Mouse (Mus musculus): ENCODE measurements at regions not wholly inside any gene's neighbourhood (a gene's known extent, or its start where the extent isn't known, plus 50 kb on each side); places are given as distances from the start of the nearest gene placed in this dataset.

DNA sequence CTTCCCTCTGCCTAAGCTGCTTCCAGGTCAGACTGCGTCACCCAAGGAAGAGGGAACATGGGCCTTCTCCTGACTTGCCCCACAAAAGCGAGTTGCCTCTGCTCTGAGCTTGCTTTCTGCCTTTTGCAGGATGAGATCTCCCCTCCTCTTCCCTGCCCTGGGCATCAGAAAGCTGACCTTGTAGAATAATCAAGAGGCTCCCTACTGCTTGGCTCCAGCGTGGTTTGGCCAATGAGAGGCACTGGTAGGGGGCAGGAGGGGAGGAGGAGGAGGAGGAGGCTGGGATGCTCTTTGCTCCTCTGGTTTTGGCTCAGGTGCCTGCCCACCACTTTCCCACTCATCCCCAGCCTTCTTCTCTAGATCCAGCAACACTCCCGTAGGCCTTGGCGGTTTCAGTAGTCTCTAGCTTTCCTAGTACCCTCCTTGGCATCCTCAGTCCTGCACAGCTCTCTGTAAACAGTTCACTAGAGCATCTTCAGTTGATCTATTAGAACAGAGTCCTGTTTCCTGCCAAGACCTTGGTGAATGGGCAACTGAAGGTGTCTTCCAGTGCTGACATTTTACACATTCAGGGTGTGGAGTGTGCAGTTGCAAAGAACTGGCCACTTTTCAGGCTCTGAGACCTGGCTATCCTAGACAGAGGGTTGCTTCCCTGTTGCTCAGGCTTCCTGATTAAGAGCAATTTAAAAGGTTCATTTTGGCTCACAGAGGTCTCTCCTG lies 66.5 kb upstream of the Slc35c1 start:
- no peak for DNase-seq (ENCODE audit: low spot score)
- WGBS = 71% methylated on average over 5 of the region's 5 CpGs
- no peaks in the 10 kb centered on the region for H3K9me3 ChIP-seq (replicated peaks; ENCODE audit: control insufficient read depth, low read length)
- no peak overlapping the region for H3K27ac ChIP-seq (replicated peaks; ENCODE audit: low read depth, low read length)
- no peak overlapping the region for H3K4me3 ChIP-seq (ENCODE audit: low read depth, low read length)
- ATAC-seq (replicated peaks; ENCODE audit: insufficient number of reproducible peaks, low FRiP score, low TSS enrichment, low read depth) = no peak
- H3K36me3 ChIP-seq (replicated peaks; ENCODE audit: control insufficient read depth, insufficient read depth, low read depth, low read length) = no peaks in the 10 kb centered on the region
- no peaks in the 10 kb centered on the region for H3K27me3 ChIP-seq (ENCODE audit: control insufficient read depth, insufficient read depth, low read length)
- H3K4me1 ChIP-seq (ENCODE audit: control insufficient read depth, insufficient read depth, low read length) = no peaks in the 10 kb centered on the region
- H3K4me2 ChIP-seq (ENCODE audit: low read depth, low read length) = no peak overlapping the region
- no peak overlapping the region for H3K9ac ChIP-seq (replicated peaks; ENCODE audit: low read length)

DNA sequence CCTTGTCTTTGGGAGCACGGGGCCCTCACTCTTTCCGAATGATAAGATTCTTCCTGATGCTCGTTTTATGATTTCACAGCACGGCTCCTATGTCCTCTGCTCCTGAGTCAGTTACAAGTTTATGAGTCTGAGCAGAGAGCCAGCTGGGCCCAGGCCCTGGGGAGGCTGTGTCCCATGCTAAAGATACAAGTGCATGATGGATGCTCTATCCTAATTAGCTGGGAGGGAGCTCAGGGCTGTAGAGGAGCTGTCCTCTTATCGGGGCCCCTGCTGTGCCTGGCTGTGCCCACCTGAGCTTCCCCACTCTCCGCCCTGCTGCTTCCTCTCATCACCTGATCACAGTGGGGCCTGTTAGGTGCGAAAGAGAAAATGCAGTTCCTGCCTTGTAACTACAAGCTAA lies 65.3 kb upstream of the Slc35c1 start:
- no peaks in the 10 kb centered on the region for H3K9me3 ChIP-seq (replicated peaks; ENCODE audit: control insufficient read depth, low read length)
- H3K4me2 ChIP-seq (ENCODE audit: low read depth, low read length) = no peak overlapping the region
- WGBS = 76% methylated on average over 7 of the region's 7 CpGs
- H3K36me3 ChIP-seq (replicated peaks; ENCODE audit: control insufficient read depth, insufficient read depth, low read depth, low read length) = no peaks in the 10 kb centered on the region
- DNase-seq (ENCODE audit: low spot score) (no peak), ATAC-seq (replicated peaks; ENCODE audit: insufficient number of reproducible peaks, low FRiP score, low TSS enrichment, low read depth) (no peak)
- no peak overlapping the region for H3K4me3 ChIP-seq (ENCODE audit: low read depth, low read length)
- no peak overlapping the region for H3K27ac ChIP-seq (replicated peaks; ENCODE audit: low read depth, low read length)
- no peaks in the 10 kb centered on the region for H3K4me1 ChIP-seq (ENCODE audit: control insufficient read depth, insufficient read depth, low read length)
- H3K27me3 ChIP-seq (ENCODE audit: control insufficient read depth, insufficient read depth, low read length) = no peaks in the 10 kb centered on the region
- no peak overlapping the region for H3K9ac ChIP-seq (replicated peaks; ENCODE audit: low read length)

DNA sequence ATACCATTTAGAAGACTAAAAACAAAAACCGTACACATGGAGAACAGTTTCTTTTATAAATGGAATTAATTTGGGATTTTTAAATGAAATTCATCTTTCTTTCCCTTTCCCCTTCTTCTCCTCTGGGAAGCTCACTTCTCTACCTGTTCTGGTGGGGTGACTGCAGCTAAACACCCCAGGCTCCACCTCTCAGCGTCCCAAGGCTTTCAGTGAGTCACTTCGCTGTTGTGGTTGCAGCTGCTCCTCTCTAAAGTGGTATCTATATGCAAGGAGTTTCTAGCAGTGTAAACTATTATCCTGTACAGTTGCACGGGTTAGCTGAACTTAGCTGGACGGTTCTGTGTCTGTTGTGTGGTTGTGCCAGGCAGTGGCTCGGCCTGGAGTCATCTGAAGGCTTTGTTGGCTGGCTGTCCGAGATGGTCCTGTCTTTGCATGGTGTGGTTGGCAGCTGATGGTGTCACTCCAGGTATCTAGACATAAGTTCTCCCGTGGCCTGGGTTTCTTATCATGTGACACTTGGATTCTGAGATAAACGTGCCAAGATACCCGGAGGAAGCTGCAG lies 64.8 kb upstream of the Slc35c1 start:
- H3K9ac ChIP-seq (replicated peaks; ENCODE audit: low read length) = no peak overlapping the region
- no peak for DNase-seq (ENCODE audit: low spot score)
- no peaks in the 10 kb centered on the region for H3K36me3 ChIP-seq (replicated peaks; ENCODE audit: control insufficient read depth, insufficient read depth, low read depth, low read length)
- no peak overlapping the region for H3K27ac ChIP-seq (replicated peaks; ENCODE audit: low read depth, low read length)
- no peak overlapping the region for H3K4me3 ChIP-seq (ENCODE audit: low read depth, low read length)
- WGBS = 84% methylated on average over 10 of the region's 10 CpGs
- no peaks in the 10 kb centered on the region for H3K9me3 ChIP-seq (replicated peaks; ENCODE audit: control insufficient read depth, low read length)
- no peak for ATAC-seq (replicated peaks; ENCODE audit: insufficient number of reproducible peaks, low FRiP score, low TSS enrichment, low read depth)
- H3K27me3 ChIP-seq (ENCODE audit: control insufficient read depth, insufficient read depth, low read length) = no peaks in the 10 kb centered on the region
- no peaks in the 10 kb centered on the region for H3K4me1 ChIP-seq (ENCODE audit: control insufficient read depth, insufficient read depth, low read length)
- H3K4me2 ChIP-seq (ENCODE audit: low read depth, low read length) = no peak overlapping the region

DNA sequence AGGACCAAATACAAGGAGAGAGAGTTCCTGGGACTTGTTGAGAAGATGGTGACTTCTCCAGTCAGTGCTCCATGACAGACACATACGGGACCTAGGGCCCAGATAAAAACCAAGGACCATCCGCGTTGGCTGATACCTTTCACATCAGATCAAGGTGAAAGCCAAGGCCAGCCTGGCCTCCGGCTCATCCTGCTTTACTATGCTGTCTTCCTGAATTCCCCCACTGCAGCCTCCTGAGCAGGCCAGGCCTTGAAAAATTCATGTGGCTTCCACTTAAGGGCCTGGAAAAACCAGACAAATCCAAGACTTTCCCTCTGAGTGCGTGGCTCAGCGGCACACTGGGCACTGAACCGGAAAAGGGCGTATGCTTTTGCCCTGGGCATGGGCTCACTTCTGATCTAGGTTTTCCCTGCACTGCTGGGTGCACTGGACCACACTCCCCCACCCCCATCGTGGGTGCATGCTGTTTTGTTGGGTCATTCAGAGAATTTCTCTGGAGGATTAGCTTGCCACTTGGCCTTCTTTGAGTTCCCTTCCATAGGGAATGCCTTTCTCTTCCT lies 64.1 kb upstream of the Slc35c1 start:
- Histone ChIP-seq H3K36me3 (replicated peaks; ENCODE audit: control insufficient read depth, insufficient read depth, low read depth, low read length) (no peaks in the 10 kb centered on the region), H3K27ac (replicated peaks; ENCODE audit: low read depth, low read length) (no peak overlapping the region), H3K9me3 (replicated peaks; ENCODE audit: control insufficient read depth, low read length) (no peaks in the 10 kb centered on the region), H3K27me3 (ENCODE audit: control insufficient read depth, insufficient read depth, low read length) (no peaks in the 10 kb centered on the region), H3K4me1 (ENCODE audit: control insufficient read depth, insufficient read depth, low read length) (no peaks in the 10 kb centered on the region), H3K4me2 (ENCODE audit: low read depth, low read length) (no peak overlapping the region), H3K9ac (replicated peaks; ENCODE audit: low read length) (no peak overlapping the region), H3K4me3 (ENCODE audit: low read depth, low read length) (no peak overlapping the region)
- ATAC-seq (replicated peaks; ENCODE audit: insufficient number of reproducible peaks, low FRiP score, low TSS enrichment, low read depth) (no peak), DNase-seq (ENCODE audit: low spot score) (no peak)
- 88% methylated on average over 9 of the region's 9 CpGs for WGBS

DNA sequence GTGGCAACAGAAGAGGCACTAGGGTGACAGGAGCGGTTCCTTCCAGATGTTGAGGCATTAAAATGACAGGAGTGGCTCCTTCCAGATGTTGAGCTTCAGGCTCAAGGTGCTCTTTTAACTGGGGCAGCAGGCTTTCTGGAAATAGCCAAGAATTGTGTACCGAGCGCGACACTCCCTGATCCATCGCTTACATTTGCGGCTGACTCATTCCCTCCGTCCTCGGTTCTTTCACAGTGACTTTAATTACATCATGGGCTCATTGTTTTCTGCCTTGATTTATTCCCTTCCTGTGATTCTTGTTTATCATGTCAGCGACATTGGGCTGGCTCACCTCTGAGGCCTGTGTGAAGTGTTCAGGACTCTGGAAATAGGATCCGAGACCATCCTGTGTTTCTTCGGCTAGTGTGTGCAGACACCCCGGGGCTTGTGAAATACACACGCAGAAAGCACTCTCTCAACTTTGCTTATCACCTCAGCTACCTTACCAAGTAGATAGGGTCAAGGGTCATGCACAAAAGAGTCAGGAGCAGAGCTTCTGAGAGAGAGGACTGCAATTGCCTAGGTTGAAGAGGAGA lies 63.1 kb upstream of the Slc35c1 start:
- DNase-seq (ENCODE audit: low spot score) = no peak

DNA sequence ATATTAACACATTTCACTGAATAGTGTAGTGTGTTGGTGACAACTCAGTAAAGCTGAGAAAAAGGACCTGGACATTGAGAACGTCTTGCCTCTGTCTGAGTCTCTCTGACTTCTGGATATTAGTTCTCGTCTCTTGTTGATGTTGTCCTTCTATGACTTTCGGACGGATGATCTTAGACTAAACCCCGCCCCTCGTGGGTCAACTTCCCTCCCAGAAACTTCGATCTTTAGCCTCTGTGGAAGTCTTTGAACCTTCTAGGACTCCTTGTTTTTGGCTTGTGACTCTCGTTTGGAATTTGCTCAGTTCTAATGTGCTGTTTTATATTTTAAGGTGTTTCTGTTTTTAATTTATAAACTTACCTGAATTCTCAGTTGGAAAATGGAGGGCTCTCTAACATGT lies 61.2 kb upstream of the Slc35c1 start:
- H3K36me3 ChIP-seq (replicated peaks; ENCODE audit: control insufficient read depth, insufficient read depth, low read depth, low read length) = no peaks in the 10 kb centered on the region
- H3K4me1 ChIP-seq (ENCODE audit: control insufficient read depth, insufficient read depth, low read length) = no peaks in the 10 kb centered on the region
- no peaks in the 10 kb centered on the region for H3K27me3 ChIP-seq (ENCODE audit: control insufficient read depth, insufficient read depth, low read length)
- DNase-seq (ENCODE audit: low spot score) (no peak), ATAC-seq (replicated peaks; ENCODE audit: insufficient number of reproducible peaks, low FRiP score, low TSS enrichment, low read depth) (no peak)
- no peak overlapping the region for H3K4me2 ChIP-seq (ENCODE audit: low read depth, low read length)
- no peaks in the 10 kb centered on the region for H3K9me3 ChIP-seq (replicated peaks; ENCODE audit: control insufficient read depth, low read length)
- H3K27ac ChIP-seq (replicated peaks; ENCODE audit: low read depth, low read length) = no peak overlapping the region
- WGBS = 77% methylated on average over 8 of the region's 8 CpGs
- no peak overlapping the region for H3K9ac ChIP-seq (replicated peaks; ENCODE audit: low read length)
- no peak overlapping the region for H3K4me3 ChIP-seq (ENCODE audit: low read depth, low read length)

More for the DNA sequence above, 63.1 kb upstream of the Slc35c1 start:
- no peak overlapping the region for H3K4me2 ChIP-seq (ENCODE audit: low read depth, low read length)
- H3K4me1 ChIP-seq (ENCODE audit: control insufficient read depth, insufficient read depth, low read length) = no peaks in the 10 kb centered on the region
- H3K27me3 ChIP-seq (ENCODE audit: control insufficient read depth, insufficient read depth, low read length) = no peaks in the 10 kb centered on the region
- H3K27ac ChIP-seq (replicated peaks; ENCODE audit: low read depth, low read length) = no peak overlapping the region
- ATAC-seq (replicated peaks; ENCODE audit: insufficient number of reproducible peaks, low FRiP score, low TSS enrichment, low read depth) = no peak
- H3K4me3 ChIP-seq (ENCODE audit: low read depth, low read length) = no peak overlapping the region
- H3K9ac ChIP-seq (replicated peaks; ENCODE audit: low read length) = no peak overlapping the region
- H3K9me3 ChIP-seq (replicated peaks; ENCODE audit: control insufficient read depth, low read length) = no peaks in the 10 kb centered on the region
- WGBS = 85% methylated on average over 13 of the region's 13 CpGs
- no peaks in the 10 kb centered on the region for H3K36me3 ChIP-seq (replicated peaks; ENCODE audit: control insufficient read depth, insufficient read depth, low read depth, low read length)

DNA sequence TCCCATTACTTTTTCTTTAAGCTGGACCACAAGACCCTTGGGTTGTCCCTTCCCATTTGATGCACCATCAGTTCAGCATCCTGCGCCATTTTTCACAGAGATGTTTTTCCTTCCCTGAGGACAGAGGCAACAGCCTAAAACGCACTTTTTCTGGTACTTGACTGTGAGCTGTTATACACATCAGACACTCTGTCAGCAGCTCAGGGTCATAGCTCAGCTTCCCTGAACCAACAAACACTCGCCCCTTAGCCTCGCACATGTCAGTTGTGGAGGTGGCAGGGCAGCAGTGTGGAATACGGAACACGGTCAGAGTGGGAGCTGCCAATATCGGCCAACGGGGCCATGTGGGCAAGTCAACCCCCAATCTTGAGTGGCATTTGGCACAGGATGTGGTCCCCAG lies 59.1 kb upstream of the Slc35c1 start:
- Histone ChIP-seq H3K4me1 (ENCODE audit: control insufficient read depth, insufficient read depth, low read length) (no peaks in the 10 kb centered on the region), H3K36me3 (replicated peaks; ENCODE audit: control insufficient read depth, insufficient read depth, low read depth, low read length) (no peaks in the 10 kb centered on the region), H3K27me3 (ENCODE audit: control insufficient read depth, insufficient read depth, low read length) (no peaks in the 10 kb centered on the region), H3K9ac (replicated peaks; ENCODE audit: low read length) (no peak overlapping the region), H3K4me3 (ENCODE audit: low read depth, low read length) (no peak overlapping the region), H3K27ac (replicated peaks; ENCODE audit: low read depth, low read length) (no peak overlapping the region), H3K9me3 (replicated peaks; ENCODE audit: control insufficient read depth, low read length) (no peaks in the 10 kb centered on the region), H3K4me2 (ENCODE audit: low read depth, low read length) (no peak overlapping the region)
- 84% methylated on average over 8 of the region's 8 CpGs for WGBS
- DNase-seq (ENCODE audit: low spot score) (no peak), ATAC-seq (replicated peaks; ENCODE audit: insufficient number of reproducible peaks, low FRiP score, low TSS enrichment, low read depth) (no peak)

DNA sequence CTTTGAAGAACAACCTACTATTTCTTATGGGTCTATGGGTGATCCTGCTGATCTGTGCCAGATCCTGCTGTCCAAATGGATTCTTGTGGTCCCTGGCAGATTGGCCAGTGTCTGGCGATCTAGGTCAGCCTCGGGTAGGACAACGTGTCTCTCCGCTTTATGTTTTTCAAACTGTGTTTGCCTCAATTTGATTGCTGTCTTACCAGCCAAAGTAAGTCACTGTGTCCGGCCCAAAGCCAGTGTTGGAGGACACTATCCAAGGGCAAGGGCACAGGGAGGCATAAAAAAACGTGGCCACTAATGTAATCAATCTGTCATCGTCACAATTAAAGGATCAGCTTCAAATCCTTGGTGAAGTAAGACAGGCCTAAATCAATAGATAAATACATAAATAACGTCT lies 58.6 kb upstream of the Slc35c1 start:
- Histone ChIP-seq H3K27me3 (ENCODE audit: control insufficient read depth, insufficient read depth, low read length) (no peaks in the 10 kb centered on the region), H3K27ac (replicated peaks; ENCODE audit: low read depth, low read length) (no peak overlapping the region), H3K4me3 (ENCODE audit: low read depth, low read length) (no peak overlapping the region), H3K4me1 (ENCODE audit: control insufficient read depth, insufficient read depth, low read length) (no peaks in the 10 kb centered on the region), H3K36me3 (replicated peaks; ENCODE audit: control insufficient read depth, insufficient read depth, low read depth, low read length) (no peaks in the 10 kb centered on the region), H3K9ac (replicated peaks; ENCODE audit: low read length) (no peak overlapping the region), H3K4me2 (ENCODE audit: low read depth, low read length) (no peak overlapping the region), H3K9me3 (replicated peaks; ENCODE audit: control insufficient read depth, low read length) (no peaks in the 10 kb centered on the region)
- ATAC-seq (replicated peaks; ENCODE audit: insufficient number of reproducible peaks, low FRiP score, low TSS enrichment, low read depth) (no peak), DNase-seq (ENCODE audit: low spot score) (no peak)
- 78% methylated on average over 8 of the region's 8 CpGs for WGBS

Measured in embryonic facial prominence, embryonic 11.5 days (tissue).